Mouse (Mus musculus) lung, adult 2 months (tissue): ENCODE data around the gene Gm38431.

Experiments
- CTCF ChIP-seq: fragments of 200-500 bp; IDR thresholded peaks from 2 replicates; pipeline ENCODE4 v1.5.1; 2011; ENCODE audit warnings: mild to moderate bottlenecking, low read length, control low read depth; ENCODE audit not compliant: insufficient read depth
- POLR2A ChIP-seq: fragments of 200-500 bp; IDR thresholded peaks from 2 replicates; pipeline ENCODE4 v1.6.1; 2011; ENCODE audit warnings: low read depth, mild to moderate bottlenecking, control low read depth, low read length, borderline replicate concordance; ENCODE audit errors: extremely low read depth

DNA sequence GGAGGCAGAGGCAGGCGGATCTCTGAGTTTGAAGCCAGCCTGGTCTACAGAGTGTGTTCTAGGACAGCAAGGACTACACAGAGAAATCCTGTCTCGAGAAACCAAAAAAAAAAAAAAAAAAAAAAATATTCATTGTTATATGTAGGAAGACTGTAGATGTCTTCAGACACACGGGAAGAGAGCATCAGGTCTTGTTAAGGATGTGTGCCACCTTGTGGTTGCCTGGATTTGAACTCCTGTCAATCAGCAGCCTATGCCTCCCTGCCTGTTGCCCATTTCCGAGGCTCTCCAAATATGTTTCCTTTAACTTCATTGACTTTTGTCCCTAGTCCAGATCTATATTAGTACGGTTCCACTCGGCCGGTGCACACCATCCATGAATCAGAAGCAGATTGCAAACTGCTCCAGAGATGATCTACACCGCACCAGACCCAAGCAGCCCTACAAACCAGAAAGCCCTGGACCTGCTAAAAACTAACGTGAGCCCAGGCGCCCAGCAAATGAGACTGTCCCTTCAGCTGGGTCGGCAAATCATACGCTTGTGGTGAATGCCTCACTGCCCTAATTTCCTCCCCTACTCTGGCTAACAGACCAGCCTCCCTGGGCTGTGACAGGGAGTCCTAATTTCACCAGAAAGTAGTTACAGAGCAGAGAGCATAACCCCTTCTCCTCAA is 40.4 kb upstream of the Gm38431 start:
- peak; percentile 11; the same call in 1 of the 2 replicates for TF ChIP-seq CTCF
- no peak for TF ChIP-seq POLR2A
